Mouse (Mus musculus): ENCODE data around the gene Oas1g.
"Not testable (repeated sequence)": the region's sequence is repeated elsewhere in the genome, so short reads cannot be mapped to it uniquely, and the experiment has no call there.

- TF ChIP-seq CTCF (IDR thresholded peaks at IDR 0.05; ENCODE audit: insufficient read depth, low read length); POLR2A (IDR thresholded peaks at IDR 0.05; ENCODE audit: borderline replicate concordance, extremely low read depth, low read depth, low read length): not testable (repeated sequence)
Observed at GRCm38 (mm10) chr5:120926311-120926710, 38.9 kb upstream of the Oas1g start.

Data from lung, adult 2 months (tissue).